Mouse (Mus musculus): Measurements from ENCODE around the gene 4930562C15Rik.

DNA sequence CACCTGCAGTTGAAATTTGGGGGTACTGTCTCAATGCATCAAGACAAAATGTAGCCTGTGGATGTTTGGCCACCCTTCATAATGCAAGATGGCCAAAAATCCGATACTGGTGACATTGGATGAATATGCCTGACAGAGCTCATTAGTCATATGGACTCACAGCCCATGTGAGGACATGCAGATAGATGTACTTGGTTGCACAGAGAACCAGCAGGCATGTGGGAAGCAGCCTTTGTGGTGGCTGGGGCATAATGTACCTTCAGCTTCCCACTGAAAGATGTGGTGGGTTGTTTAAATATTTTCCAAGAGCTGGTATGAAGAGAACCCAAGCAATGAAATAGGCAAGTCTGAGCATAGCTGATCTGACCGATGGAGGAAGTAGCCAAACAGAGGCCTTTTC is 1.4 kb upstream of the 4930562C15Rik start:
- TF ChIP-seq CHD2 (IDR thresholded peaks at IDR 0.05; ENCODE audit: low read depth, low read length) (no peak), HCFC1 (IDR thresholded peaks at IDR 0.05; ENCODE audit: borderline replicate concordance, insufficient read depth, low read length) (no peak)

Measured in ES-E14 (cell line).